Mouse (Mus musculus): ENCODE results near the gene Dbi. TPM values are rescaled to one million over a fixed set of nuclear protein-coding genes. Genes with fewer than 3 reads are reported as not detected.

The Dbi gene
- polyA plus RNA-seq, 1 experiment, result 1,176 TPM

DNA sequence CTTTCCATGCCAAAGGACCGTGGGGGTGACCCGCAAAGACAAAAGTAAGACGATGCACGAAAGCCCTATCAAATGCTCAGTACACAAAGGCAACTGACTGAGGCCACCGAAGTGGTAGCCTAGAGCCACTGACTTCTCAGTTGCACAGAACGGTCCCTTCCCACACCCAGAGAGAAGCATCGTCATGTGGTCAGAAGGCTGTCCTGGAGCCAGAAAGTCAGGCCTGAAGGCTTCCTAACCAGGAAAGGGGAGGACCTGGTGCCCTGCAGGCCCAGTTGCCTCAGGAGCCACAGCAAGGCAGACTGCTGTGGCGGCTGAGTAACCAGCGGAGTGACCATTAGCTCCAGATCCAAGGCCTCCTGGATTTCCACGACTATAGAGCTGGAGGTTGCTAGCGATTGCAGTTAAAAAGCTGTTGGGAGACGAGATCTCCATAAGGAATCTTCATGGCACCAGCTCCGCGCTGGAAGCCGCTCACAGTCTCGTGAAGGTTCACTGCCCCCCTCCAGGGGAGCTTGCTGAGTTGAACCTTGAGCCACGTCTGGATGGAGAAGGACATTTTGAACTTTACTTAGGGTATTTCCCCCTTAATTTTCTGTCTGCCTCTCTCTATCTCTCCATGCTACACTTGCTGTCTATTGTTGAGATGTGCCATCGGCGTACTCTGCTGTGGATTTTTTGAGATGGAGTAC lies 11.0 kb downstream of the Dbi start:
- Histone ChIP-seq H3K27me3 (ENCODE audit: control insufficient read depth, insufficient read depth, low read length) (no peaks in the 10 kb centered on the region), H3K4me3 (replicated peaks; ENCODE audit: insufficient read depth, low read depth, low read length) (no peak overlapping the region), H3K4me1 (ENCODE audit: control insufficient read depth, insufficient read depth, low read length) (peaks cover 2% of the 10 kb centered on the region), H3K27ac (ENCODE audit: insufficient read depth, low read length) (no peak overlapping the region)
- TF ChIP-seq POLR2A (IDR thresholded peaks at IDR 0.05; ENCODE audit: borderline replicate concordance, insufficient read depth, low read length), result no peak
- TF ChIP-seq CTCF (IDR thresholded peaks at IDR 0.05; ENCODE audit: borderline replicate concordance, insufficient read depth, low read depth, low read length), result no peak
- DNase-seq, result no peak
- WGBS, result 79% methylated on average over 19 of the region's 19 CpGs

GRCm38 (mm10) chr1:120105556-120105959 lies 15.3 kb downstream of the Dbi start:
- WGBS, result 29% methylated on average over 5 of the region's 5 CpGs
- Histone ChIP-seq H3K27ac (ENCODE audit: insufficient read depth, low read length) (no peak overlapping the region), H3K4me1 (ENCODE audit: control insufficient read depth, insufficient read depth, low read length) (no peaks in the 10 kb centered on the region), H3K27me3 (ENCODE audit: control insufficient read depth, insufficient read depth, low read length) (no peaks in the 10 kb centered on the region), H3K4me3 (replicated peaks; ENCODE audit: insufficient read depth, low read depth, low read length) (no peak overlapping the region)
- DNase-seq, result no peak
- TF ChIP-seq POLR2A (IDR thresholded peaks at IDR 0.05; ENCODE audit: borderline replicate concordance, insufficient read depth, low read length) (no peak), CTCF (IDR thresholded peaks at IDR 0.05; ENCODE audit: borderline replicate concordance, insufficient read depth, low read depth, low read length) (no peak)

DNA sequence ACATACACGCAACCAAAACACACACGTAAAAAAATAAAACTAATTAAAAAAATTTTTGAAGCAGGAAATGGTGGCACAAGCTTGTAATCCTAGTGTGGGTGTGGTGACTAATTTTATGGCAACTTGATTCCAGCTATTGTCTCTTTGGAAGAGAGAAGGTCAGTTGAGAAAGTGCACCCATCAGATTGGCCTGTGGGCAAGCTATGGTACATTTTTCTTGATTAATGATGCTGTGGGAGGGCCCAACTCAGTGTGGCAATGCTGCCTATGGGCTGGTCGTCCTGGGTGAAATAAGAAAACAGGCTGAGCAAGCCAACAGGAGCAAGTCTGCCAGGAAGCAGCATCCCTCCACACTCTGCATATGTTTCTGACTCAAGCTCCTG lies 19.7 kb downstream of the Dbi start:
- no peaks in the 10 kb centered on the region for H3K27me3 ChIP-seq (ENCODE audit: control insufficient read depth, insufficient read depth, low read length)
- H3K4me1 ChIP-seq (ENCODE audit: control insufficient read depth, insufficient read depth, low read length), result no peaks in the 10 kb centered on the region
- no peak for DNase-seq
- no peak for TF ChIP-seq CTCF (IDR thresholded peaks at IDR 0.05; ENCODE audit: borderline replicate concordance, insufficient read depth, low read depth, low read length)
- TF ChIP-seq POLR2A (IDR thresholded peaks at IDR 0.05; ENCODE audit: borderline replicate concordance, insufficient read depth, low read length), result no peak
- no peak overlapping the region for H3K27ac ChIP-seq (ENCODE audit: insufficient read depth, low read length)
- no peak overlapping the region for H3K4me3 ChIP-seq (replicated peaks; ENCODE audit: insufficient read depth, low read depth, low read length)
- WGBS, result 89% methylated on average over 3 of the region's 3 CpGs

DNA sequence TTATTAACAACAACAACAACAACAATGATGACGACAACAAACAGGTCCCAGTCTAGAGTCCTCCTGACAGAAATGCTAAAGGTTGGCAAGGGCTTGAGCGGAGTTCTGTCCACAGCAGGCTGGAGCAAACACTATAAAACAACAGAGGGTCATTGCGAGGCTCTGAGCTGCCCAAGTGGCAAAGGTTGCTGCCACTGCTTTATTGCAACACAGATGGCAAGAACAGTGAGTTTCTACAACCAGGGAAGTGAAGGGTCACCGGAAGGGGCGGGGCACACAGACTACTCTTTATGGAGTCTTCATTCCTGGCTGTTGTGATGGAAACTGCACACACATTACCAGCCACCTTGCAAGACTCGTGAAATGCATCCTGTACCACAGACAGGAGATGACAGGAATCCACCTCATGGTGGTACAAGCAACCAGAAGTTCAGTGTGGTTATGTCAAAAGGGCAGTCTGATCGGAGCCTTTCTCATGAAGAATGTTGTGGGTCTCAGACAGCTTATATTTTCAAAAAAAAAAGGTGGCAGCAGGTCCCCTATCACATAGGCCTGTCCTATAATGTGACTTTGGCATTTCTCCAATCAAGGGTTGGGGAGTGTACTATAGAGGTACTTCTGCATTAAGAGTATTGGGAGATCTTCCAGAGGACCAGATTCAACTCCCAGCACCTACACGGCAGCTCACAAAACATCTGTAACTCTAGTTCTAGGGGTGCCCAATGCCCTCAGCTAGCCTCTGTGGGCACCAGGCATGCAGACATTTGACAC lies 20.2 kb downstream of the Dbi start:
- H3K4me1 ChIP-seq (ENCODE audit: control insufficient read depth, insufficient read depth, low read length), result no peaks in the 10 kb centered on the region
- no peak overlapping the region for H3K27ac ChIP-seq (ENCODE audit: insufficient read depth, low read length)
- no peaks in the 10 kb centered on the region for H3K27me3 ChIP-seq (ENCODE audit: control insufficient read depth, insufficient read depth, low read length)
- TF ChIP-seq CTCF (IDR thresholded peaks at IDR 0.05; ENCODE audit: borderline replicate concordance, insufficient read depth, low read depth, low read length) (no peak), POLR2A (IDR thresholded peaks at IDR 0.05; ENCODE audit: borderline replicate concordance, insufficient read depth, low read length) (no peak)
- no peak overlapping the region for H3K4me3 ChIP-seq (replicated peaks; ENCODE audit: insufficient read depth, low read depth, low read length)
- 83% methylated on average over 8 of the region's 8 CpGs for WGBS
- DNase-seq, result no peak

DNA sequence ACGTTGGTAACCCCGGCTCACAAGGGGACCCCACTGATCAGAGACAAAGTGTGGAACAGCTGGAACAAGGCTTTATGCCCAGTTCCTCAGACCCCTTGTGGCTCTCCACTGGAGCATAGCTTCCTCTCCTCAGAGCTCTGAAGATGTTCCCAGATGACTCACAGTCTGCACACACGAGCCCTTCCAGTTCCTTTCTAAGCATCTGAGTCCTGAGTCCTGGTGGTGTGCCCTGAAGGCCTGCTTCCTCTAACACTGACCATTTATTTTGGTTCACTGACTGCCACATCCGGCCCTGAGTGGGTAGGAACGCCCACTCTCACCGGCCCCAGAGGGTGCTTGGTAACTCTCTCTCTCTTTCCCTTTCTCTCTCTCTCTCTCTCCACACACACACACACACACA lies 21.4 kb downstream of the Dbi start:
- Histone ChIP-seq H3K4me3 (replicated peaks; ENCODE audit: insufficient read depth, low read depth, low read length) (no peak overlapping the region), H3K27me3 (ENCODE audit: control insufficient read depth, insufficient read depth, low read length) (no peaks in the 10 kb centered on the region), H3K27ac (ENCODE audit: insufficient read depth, low read length) (no peak overlapping the region), H3K4me1 (ENCODE audit: control insufficient read depth, insufficient read depth, low read length) (no peaks in the 10 kb centered on the region)
- 53% methylated on average over 6 of the region's 6 CpGs for WGBS
- DNase-seq, result no peak
- TF ChIP-seq POLR2A (IDR thresholded peaks at IDR 0.05; ENCODE audit: borderline replicate concordance, insufficient read depth, low read length), result no peak
- TF ChIP-seq CTCF (IDR thresholded peaks at IDR 0.05; ENCODE audit: borderline replicate concordance, insufficient read depth, low read depth, low read length), result no peak

DNA sequence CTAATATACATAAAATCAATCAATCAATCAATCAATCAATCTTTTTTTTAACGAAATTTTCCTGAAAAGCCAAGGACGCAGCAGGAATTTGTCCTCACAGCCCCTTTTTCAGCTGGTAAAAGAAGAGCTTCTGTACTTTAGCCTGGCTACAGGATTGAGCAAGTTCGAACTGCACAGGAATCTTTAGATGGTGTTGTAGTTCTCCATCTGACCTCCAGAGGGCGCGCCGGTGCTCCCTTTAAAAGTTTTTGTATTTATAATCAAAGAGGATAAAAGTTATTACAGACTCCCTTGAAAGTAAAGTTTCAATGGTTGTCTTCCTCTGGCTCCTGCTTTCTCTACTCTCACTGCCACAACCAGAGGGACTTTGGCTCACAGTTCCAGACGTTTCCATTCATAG lies 22.6 kb downstream of the Dbi start:
- TF ChIP-seq CTCF (IDR thresholded peaks at IDR 0.05; ENCODE audit: borderline replicate concordance, insufficient read depth, low read depth, low read length) (peak; percentile 59; the same call in 1 of the 2 replicates), POLR2A (IDR thresholded peaks at IDR 0.05; ENCODE audit: borderline replicate concordance, insufficient read depth, low read length) (no peak)
- peak in 1 of 2 experiments; percentile 62 for DNase-seq
- H3K4me1 ChIP-seq (ENCODE audit: control insufficient read depth, insufficient read depth, low read length), result no peaks in the 10 kb centered on the region
- no peak overlapping the region for H3K27ac ChIP-seq (ENCODE audit: insufficient read depth, low read length)
- no peaks in the 10 kb centered on the region for H3K27me3 ChIP-seq (ENCODE audit: control insufficient read depth, insufficient read depth, low read length)
- H3K4me3 ChIP-seq (replicated peaks; ENCODE audit: insufficient read depth, low read depth, low read length), result no peak overlapping the region
- whole genome bisulfite sequencing, result 12% methylated on average over 7 of the region's 7 CpGs

DNA sequence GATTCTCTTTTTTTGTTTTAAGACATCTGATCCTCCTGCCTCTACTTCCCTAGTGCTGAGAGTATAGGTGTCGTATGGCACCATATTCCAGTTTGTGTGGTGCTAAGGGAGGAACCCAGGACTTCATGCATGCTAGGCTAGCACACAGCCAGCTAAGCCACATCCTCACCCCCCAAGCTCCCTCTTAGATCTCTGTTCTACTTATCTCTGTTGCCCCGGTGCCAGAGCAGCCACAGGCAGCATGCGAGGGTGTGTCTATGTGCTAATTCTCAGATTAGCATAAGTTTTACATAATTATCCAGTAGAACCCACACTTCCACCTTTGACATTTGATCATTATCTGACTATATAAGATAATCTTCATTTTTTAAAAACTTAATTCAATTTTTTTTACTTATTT lies 26.0 kb downstream of the Dbi start:
- no peak for DNase-seq
- Histone ChIP-seq H3K27me3 (ENCODE audit: control insufficient read depth, insufficient read depth, low read length) (no peaks in the 10 kb centered on the region), H3K27ac (ENCODE audit: insufficient read depth, low read length) (no peak overlapping the region), H3K4me1 (ENCODE audit: control insufficient read depth, insufficient read depth, low read length) (no peaks in the 10 kb centered on the region; the same call in 1 of the 2 replicates), H3K4me3 (replicated peaks; ENCODE audit: insufficient read depth, low read depth, low read length) (no peak overlapping the region)
- TF ChIP-seq CTCF (IDR thresholded peaks at IDR 0.05; ENCODE audit: borderline replicate concordance, insufficient read depth, low read depth, low read length), result no peak
- no peak for TF ChIP-seq POLR2A (IDR thresholded peaks at IDR 0.05; ENCODE audit: borderline replicate concordance, insufficient read depth, low read length)
- WGBS, result 67% methylated on average over 3 of the region's 3 CpGs
